Mouse (Mus musculus) lung, adult 2 months (tissue): ENCODE measurements at regions not wholly inside any gene's neighbourhood (a gene's known extent, or its start where the extent isn't known, plus 50 kb on each side); places are given as distances from the start of the nearest gene placed in this dataset.

ENCODE experiments used
- CTCF ChIP-seq: fragments of 200-500 bp; IDR thresholded peaks from 2 replicates; pipeline ENCODE4 v1.5.1; 2011; ENCODE audit warnings: mild to moderate bottlenecking, low read length, control low read depth; ENCODE audit not compliant: insufficient read depth
- POLR2A ChIP-seq: fragments of 200-500 bp; IDR thresholded peaks from 2 replicates; pipeline ENCODE4 v1.6.1; 2011; ENCODE audit warnings: low read depth, mild to moderate bottlenecking, control low read depth, low read length, borderline replicate concordance; ENCODE audit errors: extremely low read depth

DNA sequence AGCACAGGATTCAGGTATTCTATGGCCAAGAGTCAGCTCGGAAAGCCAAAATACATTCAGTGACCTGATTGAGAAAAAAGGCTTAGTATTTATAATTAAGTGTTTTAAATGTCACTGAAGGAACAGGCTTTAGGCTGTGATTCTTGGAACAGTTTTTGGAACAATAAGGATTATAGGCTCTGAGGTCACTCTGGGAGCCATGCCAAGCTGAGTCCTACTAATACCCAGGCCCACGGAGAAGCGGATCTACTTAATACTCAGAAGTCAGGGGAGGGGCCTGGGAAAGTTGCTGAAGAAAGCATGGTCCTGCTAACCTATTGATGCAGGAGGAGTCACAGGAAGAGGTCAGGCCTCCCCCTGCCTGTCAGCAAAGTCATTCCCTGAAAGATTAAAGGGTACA lies 121.7 kb downstream of the Syk start:
- TF ChIP-seq POLR2A (no peak), CTCF (no peak)
